Mouse (Mus musculus) neutrophil, adult 83 days (primary cell): ENCODE measurements around the gene Rbbp7. TPM values are rescaled to one million over a fixed set of nuclear protein-coding genes. Genes with fewer than 3 reads are reported as not detected.

Experiments used
- total RNA-seq, 2 experiments: library from RNA; stranded (reverse); gene quantifications; one replicate each; pipeline ENCODE4 v1.2.4; 2023

Rbbp7 gene
- 10 to 100 TPM; 57.1 to 63.5 TPM for total RNA-seq

DNA sequence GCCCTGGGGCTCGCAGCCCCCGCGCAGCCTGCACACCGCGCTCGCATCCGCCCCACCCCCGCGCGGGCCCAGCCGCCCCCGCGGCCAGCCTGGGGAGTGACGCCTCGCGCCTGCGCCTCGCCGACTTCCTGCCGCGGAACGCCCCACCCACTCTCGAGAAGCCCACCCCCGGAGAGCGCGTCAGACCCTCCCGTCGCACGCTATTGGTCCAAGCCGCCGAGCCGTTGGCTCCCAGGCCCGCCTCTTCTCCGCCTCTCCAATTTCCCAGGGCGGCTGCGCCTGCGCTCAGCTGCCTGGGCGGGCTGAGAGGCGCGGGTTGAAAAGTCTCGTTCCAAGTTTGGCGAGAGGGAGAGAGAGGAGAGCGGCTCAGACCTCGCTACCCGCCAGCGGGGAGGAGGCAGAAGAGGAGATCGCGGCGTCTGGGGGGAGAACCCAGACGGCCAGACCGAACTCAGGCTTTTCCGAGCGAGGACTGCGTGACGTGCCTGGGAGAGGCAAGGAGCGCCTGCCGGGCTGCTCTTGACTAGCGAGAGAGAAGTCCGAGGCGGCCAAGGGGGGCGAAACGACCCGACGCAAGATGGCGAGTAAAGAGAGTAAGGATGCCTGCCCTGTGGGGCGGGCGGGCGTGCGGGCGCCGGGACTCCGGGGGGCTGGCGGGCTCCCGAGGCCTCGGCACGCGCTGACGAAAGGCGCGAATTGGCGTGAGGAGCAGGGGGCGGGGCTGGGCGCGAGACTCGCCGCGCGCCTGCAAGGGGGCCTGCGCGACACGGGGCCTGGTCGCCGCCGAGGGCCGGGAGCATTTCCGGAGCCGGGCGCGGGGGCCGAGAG is at the start of gene Rbbp7:
Rbbp7 (plus strand) TSS at position 288 of the 828 bp plus-strand sequence.

Other genes with a start within 250 kb of the Rbbp7 start
- gene Reps2, start 116.8 kb upstream of the Rbbp7 start, total RNA-seq: 1 to 10 TPM; 2.5 to 4.2 TPM
- 1 to 10 TPM; 9.2 to 9.5 TPM for gene Txlng, start 69.1 kb downstream of the Rbbp7 start, total RNA-seq
- 10 to 100 TPM; 30.5 to 34.1 TPM for gene Syap1, start 128.0 kb downstream of the Rbbp7 start, total RNA-seq
- gene Ctps2, start 140.8 kb downstream of the Rbbp7 start, total RNA-seq: 10 to 100 TPM; 78.7 to 98.3 TPM
- gene S100g, start 204.2 kb downstream of the Rbbp7 start, total RNA-seq: not detected